Mouse (Mus musculus) kidney, embryonic 14.5 days (tissue): ENCODE data around the gene Fam98c. TPM values are rescaled to one million over a fixed set of nuclear protein-coding genes. Genes with fewer than 3 reads are reported as not detected.
"Not testable (repeated sequence)": the region's sequence is repeated elsewhere in the genome, so short reads cannot be mapped to it uniquely, and the experiment has no call there.

Experiments used
- ATAC-seq: fragments of 200-750 bp; cut with Nextera tagmentation; 2 replicates; pipeline ENCODE4 v1.8.0; 2017; ENCODE audit warnings: moderate number of reproducible peaks, mild to moderate bottlenecking, moderate TSS enrichment, moderate library complexity; ENCODE audit not compliant: low FRiP score, low TSS enrichment
- H3K27ac ChIP-seq: fragments of 300-500 bp; sonication (generic); 2 replicates; pipeline ENCODE4 v1.5.1; 2014; ENCODE audit warnings: low read depth, mild to moderate bottlenecking, low read length, moderate library complexity, mixed read lengths
- H3K27me3 ChIP-seq: fragments of 300-500 bp; sonication (generic); 2 replicates; pipeline ENCODE4 v1.6.1; 2014; ENCODE audit warnings: mild to moderate bottlenecking, low read length; ENCODE audit not compliant: control insufficient read depth, insufficient read depth
- H3K36me3 ChIP-seq: fragments of 300-500 bp; sonication (generic); 2 replicates; pipeline ENCODE4 v1.6.1; 2014; ENCODE audit warnings: low read length, mixed read lengths; ENCODE audit not compliant: control insufficient read depth, insufficient read depth
- H3K4me1 ChIP-seq: fragments of 300-500 bp; sonication (generic); 2 replicates; pipeline ENCODE4 v1.6.1; 2014; ENCODE audit warnings: low read length, mixed read lengths; ENCODE audit not compliant: control insufficient read depth, insufficient read depth
- H3K4me2 ChIP-seq: fragments of 300-500 bp; sonication (generic); replicated peaks from 2 replicates; pipeline ENCODE4 v1.6.1; 2014; ENCODE audit warnings: low read depth, mild to moderate bottlenecking, low read length
- H3K4me3 ChIP-seq: fragments of 300-500 bp; sonication (generic); 2 replicates; pipeline ENCODE4 v1.5.1; 2014; ENCODE audit warnings: mild to moderate bottlenecking, low read length
- H3K9ac ChIP-seq: fragments of 300-500 bp; sonication (generic); 2 replicates; pipeline ENCODE4 v1.6.1; 2014; ENCODE audit warnings: low read depth, mild to moderate bottlenecking, low read length, moderate library complexity
- H3K9me3 ChIP-seq: fragments of 300-500 bp; sonication (generic); 2 replicates; pipeline ENCODE4 v1.6.1; 2016; ENCODE audit warnings: low read length; ENCODE audit not compliant: control insufficient read depth
- WGBS: fragments of 180-500 bp; shearing (Covaris S2); extraction: QIAGEN DNeasy Blood & Tissue Kit; methylation state at CpG from one replicate; pipeline ENCODE4 v1.1.7; 2014; 5-methylcytosine and 5-hydroxymethylcytosine counted together
- polyA plus RNA-seq: library from polyadenylated mRNA; unstranded; fragments of >200 nt; fragmentation: Nextera tagmentation; extraction: Ambion mirVana; gene quantifications from 2 replicates; pipeline ENCODE4 v1.2.1, GENCODE M21; 2014

Gene Fam98c
- 12.2 and 13.9 TPM in 2 replicates for polyA plus RNA-seq

GRCm38 (mm10) chr7:29155838-29156782, at the start of gene Fam98c:
Gene Fam98c (minus strand): TSS chr7:29156234.
- H3K4me3 ChIP-seq, result peak within 1 kb of the TSS; percentile 88
- no peaks in the 10 kb centered on the region for H3K9me3 ChIP-seq
- peak within 1 kb of the TSS; percentile 77 for H3K9ac ChIP-seq
- no peaks in the 10 kb centered on the region for H3K4me1 ChIP-seq
- H3K36me3 ChIP-seq, result no peaks in the 10 kb centered on the region
- 4% methylated on average over 63 of the region's 68 CpGs for WGBS
- peak; percentile 84 for ATAC-seq
- 0 out of 2 replicates have a peak, but pooled peaks cover 4% of the 10 kb centered on the region for H3K27me3 ChIP-seq
- peak within 1 kb of the TSS; percentile 98 for H3K4me2 ChIP-seq
- peak within 1 kb of the TSS; percentile 78 for H3K27ac ChIP-seq

GRCm38 (mm10) chr7:29202577-29202976, 46.5 kb upstream of the Fam98c start:
- no peak overlapping the region for H3K4me2 ChIP-seq
- H3K27me3 ChIP-seq, result no peaks in the 10 kb centered on the region
- H3K9me3 ChIP-seq, result no peaks in the 10 kb centered on the region
- H3K36me3 ChIP-seq, result no peaks in the 10 kb centered on the region
- H3K4me3 ChIP-seq, result no peak overlapping the region
- ATAC-seq, result no peak
- no peaks in the 10 kb centered on the region for H3K4me1 ChIP-seq
- H3K9ac ChIP-seq, result no peak overlapping the region
- H3K27ac ChIP-seq, result no peak overlapping the region
- 88% methylated on average over 6 of the region's 6 CpGs for WGBS

- H3K4me3 ChIP-seq, ATAC-seq, H3K27me3 ChIP-seq, H3K27ac ChIP-seq, H3K4me1 ChIP-seq, H3K4me2 ChIP-seq, H3K9ac ChIP-seq, H3K36me3 ChIP-seq, H3K9me3 ChIP-seq: not testable (repeated sequence)
- 93% methylated on average over 1 of the region's 1 CpGs for WGBS
Measured at GRCm38 (mm10) chr7:29194230-29194629, 38.2 kb upstream of the Fam98c start.

DNA sequence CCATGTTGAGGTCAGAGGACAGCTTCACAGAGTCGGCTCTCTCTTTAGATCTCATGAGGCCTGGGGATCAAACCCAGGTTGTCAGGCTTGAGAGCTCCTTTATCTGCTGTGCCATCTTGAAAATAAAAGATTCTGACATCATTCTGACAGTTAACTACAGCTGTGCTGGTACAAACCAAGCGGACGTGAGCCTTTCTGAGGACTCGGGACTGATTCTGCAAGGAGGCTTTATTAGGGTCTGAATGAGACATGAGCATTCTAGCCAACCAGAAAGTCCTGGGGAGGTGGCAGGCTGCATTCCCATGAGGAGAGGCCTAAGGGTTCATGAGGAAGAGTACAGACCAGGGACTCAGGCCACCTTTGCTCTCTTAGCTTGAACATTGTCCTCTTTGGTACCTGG, 25.3 kb upstream of the Fam98c start:
- not testable (repeated sequence) for H3K27me3 ChIP-seq, H3K4me1 ChIP-seq, H3K9ac ChIP-seq, H3K36me3 ChIP-seq, H3K4me3 ChIP-seq, H3K4me2 ChIP-seq, H3K9me3 ChIP-seq, H3K27ac ChIP-seq, ATAC-seq
- WGBS, result 90% methylated on average over 4 of the region's 4 CpGs

- peak overlapping the region; percentile 41 for H3K4me2 ChIP-seq
- H3K9ac ChIP-seq, result no peak overlapping the region
- H3K4me1 ChIP-seq, result peaks cover 10% of the 10 kb centered on the region
- WGBS, result 40% methylated on average over 5 of the region's 5 CpGs
- no peaks in the 10 kb centered on the region for H3K27me3 ChIP-seq
- ATAC-seq, result no peak
- H3K4me3 ChIP-seq, result peak overlapping the region; percentile 86
- no peak overlapping the region; the same call in 1 of the 2 replicates for H3K27ac ChIP-seq
- no peaks in the 10 kb centered on the region for H3K9me3 ChIP-seq
- H3K36me3 ChIP-seq, result peaks cover 14% of the 10 kb centered on the region
Measured at GRCm38 (mm10) chr7:29180854-29181236, 24.8 kb upstream of the Fam98c start.

GRCm38 (mm10) chr7:29180077-29180853, 24.2 kb upstream of the Fam98c start, which contains the start of gene Psmd8:
Gene Psmd8 (minus strand): TSS chr7:29180701.
- peak; percentile 96 for ATAC-seq
- peak within 1 kb of the TSS; percentile 37; the same call in 1 of the 2 replicates for H3K27ac ChIP-seq
- under 1% methylated on average over 62 of the region's 62 CpGs for WGBS

DNA sequence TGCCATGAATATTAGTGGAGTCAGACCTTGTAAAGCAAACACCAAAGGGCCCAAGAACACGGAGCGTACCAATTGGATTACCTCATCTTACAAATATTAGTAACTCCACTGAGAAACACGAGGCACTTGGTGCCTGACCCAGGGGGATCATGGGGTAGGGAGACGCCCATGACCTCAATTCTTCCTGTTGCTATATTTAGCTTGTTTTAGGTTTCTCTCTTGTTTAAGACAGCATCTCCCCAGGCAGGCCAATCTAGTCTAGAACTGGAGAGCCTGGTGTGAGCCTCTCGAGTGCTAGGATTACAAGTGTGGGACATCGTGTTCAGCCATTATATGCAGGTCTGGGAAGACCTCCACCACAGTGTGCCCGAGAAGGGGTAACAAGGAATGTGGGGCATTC, 23.3 kb upstream of the Fam98c start:
- peak overlapping the region; percentile 84; the same call in 1 of the 2 replicates for H3K9ac ChIP-seq
- 46% methylated on average over 7 of the region's 7 CpGs for WGBS
- H3K27ac ChIP-seq, result no peak overlapping the region
- H3K9me3 ChIP-seq, result no peaks in the 10 kb centered on the region
- no peak for ATAC-seq
- H3K27me3 ChIP-seq, result 0 out of 2 replicates have a peak, but pooled peaks cover 4% of the 10 kb centered on the region
- peak overlapping the region; percentile 75 for H3K4me2 ChIP-seq
- H3K4me3 ChIP-seq, result peak overlapping the region; percentile 86
- peaks cover 10% of the 10 kb centered on the region for H3K4me1 ChIP-seq
- H3K36me3 ChIP-seq, result peaks cover 29% of the 10 kb centered on the region

More at GRCm38 (mm10) chr7:29180077-29180853, 24.2 kb upstream of the Fam98c start, which contains the start of gene Psmd8:
- Histone ChIP-seq H3K9ac (peak within 1 kb of the TSS; percentile 84), H3K27me3 (no peaks in the 10 kb centered on the region), H3K4me2 (peak within 1 kb of the TSS; percentile 75), H3K4me3 (peak within 1 kb of the TSS; percentile 86), H3K36me3 (peaks cover 20% of the 10 kb centered on the region), H3K4me1 (peaks cover 10% of the 10 kb centered on the region), H3K9me3 (no peaks in the 10 kb centered on the region)

- H3K27ac ChIP-seq, result no peak overlapping the region
- H3K36me3 ChIP-seq, result peaks cover 39% of the 10 kb centered on the region
- no peak overlapping the region for H3K4me2 ChIP-seq
- H3K4me3 ChIP-seq, result no peak overlapping the region
- H3K4me1 ChIP-seq, result peaks cover 10% of the 10 kb centered on the region
- ATAC-seq, result no peak
- H3K9ac ChIP-seq, result no peak overlapping the region
- 88% methylated on average over 4 of the region's 4 CpGs for WGBS
- H3K9me3 ChIP-seq, result no peaks in the 10 kb centered on the region
- peaks cover 14% of the 10 kb centered on the region for H3K27me3 ChIP-seq
Measured at GRCm38 (mm10) chr7:29178106-29178505, 22.1 kb upstream of the Fam98c start.
